Mouse (Mus musculus): ENCODE measurements around the gene Ctsh.
A peak's percentile ranks its signal among the peaks of the same experiment; 100 is the strongest.
"Not testable (repeated sequence)": the region's sequence is repeated elsewhere in the genome, so short reads cannot be mapped to it uniquely, and the experiment has no call there.

Gene Ctsh

GRCm38 (mm10) chr9:90059828-90060573 is 6.0 kb downstream of the Ctsh start:
- no peak for DNase-seq (ENCODE audit: low spot score)

- DNase-seq (ENCODE audit: low spot score), result no peak
These were observed 6.6 kb downstream of the Ctsh start for GRCm38 (mm10) chr9:90060574-90060875.

- DNase-seq (ENCODE audit: low spot score), result not testable (repeated sequence)
These were observed 7.0 kb downstream of the Ctsh start for GRCm38 (mm10) chr9:90060932-90061331.

GRCm38 (mm10) chr9:90067341-90067740 is 13.4 kb downstream of the Ctsh start:
- no peak for DNase-seq (ENCODE audit: low spot score)

GRCm38 (mm10) chr9:90068786-90069185 is 14.8 kb downstream of the Ctsh start:
- no peak for DNase-seq (ENCODE audit: low spot score)

GRCm38 (mm10) chr9:90069485-90069884 is 15.5 kb downstream of the Ctsh start:
- DNase-seq (ENCODE audit: low spot score), result no peak

- DNase-seq (ENCODE audit: low spot score), result no peak
These were observed 16.2 kb downstream of the Ctsh start for GRCm38 (mm10) chr9:90070174-90070573.

GRCm38 (mm10) chr9:90075336-90075735 is 21.4 kb downstream of the Ctsh start:
- DNase-seq (ENCODE audit: low spot score), result no peak

GRCm38 (mm10) chr9:90076131-90076530 is 22.2 kb downstream of the Ctsh start:
- DNase-seq (ENCODE audit: low spot score), result no peak

GRCm38 (mm10) chr9:90076849-90077461 is 23.0 kb downstream of the Ctsh start:
- DNase-seq (ENCODE audit: low spot score), result peak; percentile 39

- DNase-seq (ENCODE audit: low spot score), result not testable (repeated sequence)
These were observed 28.0 kb downstream of the Ctsh start for GRCm38 (mm10) chr9:90081961-90082360.

GRCm38 (mm10) chr9:90082992-90083391 is 29.0 kb downstream of the Ctsh start:
- DNase-seq (ENCODE audit: low spot score), result no peak

GRCm38 (mm10) chr9:90084152-90084551 is 30.2 kb downstream of the Ctsh start:
- DNase-seq (ENCODE audit: low spot score), result no peak

- no peak for DNase-seq (ENCODE audit: low spot score)
These were observed 31.0 kb downstream of the Ctsh start for GRCm38 (mm10) chr9:90084766-90085468.

GRCm38 (mm10) chr9:90087906-90088485 is 34.0 kb downstream of the Ctsh start:
- no peak for DNase-seq (ENCODE audit: low spot score)

- no peak for DNase-seq (ENCODE audit: low spot score)
These were observed 35.6 kb downstream of the Ctsh start for GRCm38 (mm10) chr9:90089339-90090104.

- DNase-seq (ENCODE audit: low spot score), result no peak
These were observed 45.0 kb downstream of the Ctsh start for GRCm38 (mm10) chr9:90098934-90099333.

GRCm38 (mm10) chr9:90100760-90101159 is 46.8 kb downstream of the Ctsh start:
- DNase-seq (ENCODE audit: low spot score), result no peak

GRCm38 (mm10) chr9:90105462-90105861 is 51.5 kb downstream of the Ctsh start:
- no peak for DNase-seq (ENCODE audit: low spot score)

GRCm38 (mm10) chr9:90106915-90107314 is 53.0 kb downstream of the Ctsh start:
- no peak for DNase-seq (ENCODE audit: low spot score)

- DNase-seq (ENCODE audit: low spot score), result no peak
These were observed 54.3 kb downstream of the Ctsh start for GRCm38 (mm10) chr9:90108272-90108671.

GRCm38 (mm10) chr9:90109386-90109785 is 55.4 kb downstream of the Ctsh start:
- DNase-seq (ENCODE audit: low spot score), result no peak

Data from ovary, postnatal 10 days (tissue).